Mouse (Mus musculus) embryonic facial prominence, embryonic 14.5 days (tissue): ENCODE results near the gene Sgms1. TPM values are rescaled to one million over a fixed set of nuclear protein-coding genes. Genes with fewer than 3 reads are reported as not detected.

Source experiments
- ATAC-seq: fragments of 200-750 bp; cut with Nextera tagmentation; 2 replicates; pipeline ENCODE4 v1.8.0; 2017; ENCODE audit warnings: low read depth, moderate number of reproducible peaks, moderate TSS enrichment
- DNase-seq: peaks from one replicate; pipeline ENCODE4 v3.0.0-alpha.2; 2015; ENCODE audit warnings: low spot score
- H3K27ac ChIP-seq: fragments of 300-500 bp; sonication (generic); replicated peaks from 2 replicates; pipeline ENCODE4 v1.5.1; 2014; ENCODE audit warnings: low read depth, mild to moderate bottlenecking, low read length, moderate library complexity
- H3K27me3 ChIP-seq: fragments of 300-500 bp; sonication (generic); replicated peaks from 2 replicates; pipeline ENCODE4 v1.6.1; 2014; ENCODE audit warnings: low read length; ENCODE audit not compliant: control insufficient read depth, insufficient read depth
- H3K36me3 ChIP-seq: fragments of 300-500 bp; sonication (generic); 2 replicates; pipeline ENCODE4 v1.6.1; 2014; ENCODE audit warnings: low read length, mixed read lengths; ENCODE audit not compliant: control insufficient read depth, insufficient read depth
- H3K4me1 ChIP-seq: fragments of 300-500 bp; sonication (generic); 2 replicates; pipeline ENCODE4 v1.6.1; 2014; ENCODE audit warnings: antibody characterized with exemption, low read length; ENCODE audit not compliant: control insufficient read depth, insufficient read depth
- H3K4me2 ChIP-seq: fragments of 300-500 bp; sonication (generic); 2 replicates; pipeline ENCODE4 v1.6.1; 2014; ENCODE audit warnings: low read depth, mild to moderate bottlenecking, low read length, moderate library complexity, mixed read lengths
- H3K4me3 ChIP-seq: fragments of 300-500 bp; sonication (generic); 2 replicates; pipeline ENCODE4 v1.5.1; 2014; ENCODE audit warnings: low read depth, mild to moderate bottlenecking, low read length
- H3K9ac ChIP-seq: fragments of 300-500 bp; sonication (generic); 2 replicates; pipeline ENCODE4 v1.6.1; 2014; ENCODE audit warnings: low read depth, mild to moderate bottlenecking, low read length, moderate library complexity, mixed read lengths
- H3K9me3 ChIP-seq: fragments of 300-500 bp; sonication (generic); 2 replicates; pipeline ENCODE4 v1.6.1; 2016; ENCODE audit warnings: low read length; ENCODE audit not compliant: control insufficient read depth
- WGBS: fragments of 180-500 bp; shearing (Covaris S2); extraction: QIAGEN DNeasy Blood & Tissue Kit; methylation state at CpG from one replicate; pipeline ENCODE4 v1.1.7; 2014; 5-methylcytosine and 5-hydroxymethylcytosine counted together
- polyA plus RNA-seq: library from polyadenylated mRNA; unstranded; fragments of >200 nt; fragmentation: Nextera tagmentation; extraction: Ambion mirVana; gene quantifications from 2 replicates; pipeline ENCODE4 v1.2.1, GENCODE M21; 2014

Gene Sgms1
- polyA plus RNA-seq, 1 experiment from 2014 or later = 29.7 TPM

DNA sequence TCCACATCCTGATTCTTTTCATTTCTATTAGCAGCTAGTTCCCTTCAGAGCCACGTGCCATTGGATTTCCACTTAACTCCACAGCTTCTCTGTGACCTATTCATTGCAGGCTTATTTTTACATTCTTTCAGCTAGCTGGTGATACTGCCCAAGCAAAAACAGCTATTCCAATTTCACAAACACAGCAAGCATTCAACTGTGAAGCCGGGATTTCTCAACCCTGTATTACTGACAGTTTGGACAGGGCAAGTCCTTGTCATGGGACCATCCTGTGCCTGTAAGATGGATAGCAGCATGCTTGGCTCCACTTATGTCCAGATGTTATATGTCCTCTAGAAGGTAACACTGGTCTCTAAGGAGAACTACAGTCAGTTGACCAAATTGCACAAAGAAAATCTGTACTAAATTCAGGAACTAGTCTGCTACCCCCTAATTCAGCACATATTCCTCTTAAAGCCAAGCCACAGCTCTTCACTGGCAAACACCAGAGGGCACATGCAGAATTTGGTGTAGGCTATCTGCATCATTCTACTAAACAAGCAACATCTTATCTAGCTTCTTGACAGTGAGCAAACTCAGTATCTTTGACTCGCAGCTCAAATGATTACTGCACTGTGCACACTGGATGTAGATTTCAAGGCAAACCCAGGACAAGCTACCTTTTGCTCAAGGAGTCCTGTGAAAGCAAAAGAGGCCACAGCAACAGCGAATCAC, 189.5 kb downstream of the Sgms1 start:
- H3K4me1 ChIP-seq = no peaks in the 10 kb centered on the region
- 85% methylated on average over 4 of the region's 4 CpGs for WGBS
- no peaks in the 10 kb centered on the region for H3K36me3 ChIP-seq
- no peak for DNase-seq
- H3K27me3 ChIP-seq = no peaks in the 10 kb centered on the region
- no peak overlapping the region for H3K9ac ChIP-seq
- no peak overlapping the region for H3K27ac ChIP-seq
- H3K4me3 ChIP-seq = no peak overlapping the region
- no peaks in the 10 kb centered on the region for H3K9me3 ChIP-seq
- no peak for ATAC-seq
- no peak overlapping the region for H3K4me2 ChIP-seq

DNA sequence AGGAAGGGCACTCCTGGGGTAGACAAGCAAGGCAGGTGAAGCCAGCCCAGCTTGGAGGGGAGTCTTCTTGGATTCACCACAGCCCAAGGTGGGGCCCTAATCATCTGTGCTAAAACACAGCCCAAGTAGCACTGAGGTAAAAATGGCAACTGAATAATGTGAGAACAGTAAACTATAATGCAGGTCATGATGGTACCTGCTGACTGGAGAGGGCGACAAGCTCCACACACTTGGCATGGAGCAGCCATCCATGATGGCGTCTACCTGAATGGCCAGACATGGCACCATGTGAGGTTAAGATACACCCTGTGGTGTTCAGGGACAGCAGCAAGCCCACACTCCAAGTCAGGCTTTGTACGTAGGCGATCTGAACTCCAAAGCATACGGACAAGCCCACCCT, 190.4 kb downstream of the Sgms1 start:
- Histone ChIP-seq H3K9ac (no peak overlapping the region), H3K36me3 (no peaks in the 10 kb centered on the region), H3K9me3 (no peaks in the 10 kb centered on the region), H3K4me2 (no peak overlapping the region), H3K4me1 (no peaks in the 10 kb centered on the region), H3K4me3 (no peak overlapping the region), H3K27ac (no peak overlapping the region), H3K27me3 (no peaks in the 10 kb centered on the region)
- WGBS = 94% methylated on average over 5 of the region's 5 CpGs
- ATAC-seq (no peak), DNase-seq (no peak)

DNA sequence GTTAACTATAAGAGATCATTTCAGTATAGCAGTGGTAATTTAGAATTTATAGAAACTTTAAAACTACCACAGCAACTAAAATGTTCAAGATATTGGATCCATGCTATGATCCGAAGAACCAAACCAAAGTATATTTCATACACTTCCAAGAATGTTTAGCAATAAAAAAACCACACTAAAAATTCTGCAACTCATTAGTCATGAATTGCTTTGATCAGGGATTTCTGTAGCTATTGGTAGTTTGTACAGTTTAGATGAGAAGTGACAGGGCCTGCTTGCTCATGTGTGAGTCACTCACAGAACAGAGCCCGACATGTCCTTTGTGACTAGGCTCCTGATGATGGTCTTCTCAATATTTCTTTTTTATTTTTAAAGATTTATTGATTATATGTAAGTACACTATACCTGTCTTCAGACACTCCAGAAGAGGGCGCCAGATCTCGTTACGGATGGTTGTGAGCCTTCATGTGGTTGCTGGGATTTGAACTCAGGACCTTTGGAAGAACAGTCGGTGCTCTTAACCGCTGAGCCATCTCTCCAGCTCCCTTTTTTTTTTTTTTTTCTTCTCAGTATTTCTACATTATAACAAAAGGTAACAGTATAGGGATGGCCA, 190.9 kb downstream of the Sgms1 start:
- ATAC-seq = no peak
- no peak for DNase-seq
- WGBS = 92% methylated on average over 7 of the region's 7 CpGs

DNA sequence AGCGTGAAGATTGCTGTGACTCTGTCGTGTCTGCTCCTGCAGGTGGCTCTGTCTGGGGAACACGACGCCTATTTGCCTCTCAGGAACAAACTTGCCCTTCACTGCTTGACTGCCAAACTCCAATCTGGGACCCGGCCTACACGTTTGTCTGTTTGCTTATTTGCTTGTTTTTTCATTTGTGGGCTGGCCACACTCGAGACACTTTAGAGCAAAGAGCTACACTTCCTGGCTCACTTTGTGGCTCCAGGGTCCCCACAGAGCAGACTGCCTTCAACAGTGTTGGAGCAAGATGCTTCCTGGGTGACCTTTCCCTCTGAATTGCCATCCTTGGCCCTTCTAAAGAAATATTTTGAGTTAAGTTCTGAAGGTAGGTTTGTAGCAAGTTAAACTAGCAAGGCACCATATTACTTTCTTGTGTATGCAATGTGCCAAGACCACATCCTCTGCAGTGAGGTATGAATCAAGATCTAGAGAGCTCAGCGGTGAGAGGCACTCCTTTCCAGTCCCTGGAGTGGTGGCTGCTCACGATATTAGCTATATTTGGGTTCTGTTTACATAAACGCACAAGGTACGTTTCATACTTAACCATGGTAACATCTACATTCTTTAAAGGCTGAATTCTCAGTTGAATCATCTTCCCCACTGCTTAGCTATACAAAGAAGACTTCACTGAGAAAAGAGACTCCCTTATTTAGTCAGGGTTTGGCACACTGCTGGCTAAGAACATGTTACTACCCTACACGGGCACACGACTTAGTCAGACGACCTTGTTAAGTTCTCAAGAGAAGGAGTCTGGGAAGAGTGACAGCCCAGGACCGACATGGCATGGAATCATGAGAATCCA, 192.3 kb downstream of the Sgms1 start:
- H3K4me2 ChIP-seq = no peak overlapping the region
- DNase-seq (no peak), ATAC-seq (no peak)
- H3K4me1 ChIP-seq = no peaks in the 10 kb centered on the region
- H3K36me3 ChIP-seq = no peaks in the 10 kb centered on the region
- no peaks in the 10 kb centered on the region for H3K9me3 ChIP-seq
- no peak overlapping the region for H3K4me3 ChIP-seq
- H3K27me3 ChIP-seq = no peaks in the 10 kb centered on the region
- no peak overlapping the region for H3K27ac ChIP-seq
- H3K9ac ChIP-seq = no peak overlapping the region
- WGBS = 66% methylated on average over 15 of the region's 15 CpGs

More for the DNA sequence above, 190.9 kb downstream of the Sgms1 start:
- H3K4me2 ChIP-seq = no peak overlapping the region
- H3K9ac ChIP-seq = no peak overlapping the region
- no peak overlapping the region for H3K4me3 ChIP-seq
- H3K9me3 ChIP-seq = no peaks in the 10 kb centered on the region
- H3K27ac ChIP-seq = no peak overlapping the region
- H3K27me3 ChIP-seq = no peaks in the 10 kb centered on the region
- no peaks in the 10 kb centered on the region for H3K36me3 ChIP-seq
- no peaks in the 10 kb centered on the region for H3K4me1 ChIP-seq

DNA sequence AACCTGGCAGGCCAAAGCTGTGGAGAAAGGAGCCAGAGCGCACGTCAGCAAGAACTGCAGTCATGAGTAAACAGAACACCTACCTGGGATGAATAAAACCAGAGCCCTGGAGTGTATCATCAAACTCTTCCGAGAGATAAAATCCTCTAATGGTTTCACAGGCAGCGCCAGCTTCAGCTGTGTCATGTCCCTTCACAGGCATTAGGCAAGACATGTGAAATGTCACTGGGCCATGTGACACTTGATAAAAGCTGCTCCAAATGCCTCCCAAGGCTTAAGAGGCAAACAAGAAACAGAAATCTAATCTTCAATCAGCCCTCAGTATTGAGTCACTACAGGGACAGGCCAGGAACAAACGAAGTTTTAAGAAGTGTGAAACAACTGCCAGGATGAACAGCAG, 193.3 kb downstream of the Sgms1 start:
- Histone ChIP-seq H3K4me3 (no peak overlapping the region), H3K9me3 (no peaks in the 10 kb centered on the region), H3K36me3 (no peaks in the 10 kb centered on the region), H3K27ac (no peak overlapping the region), H3K9ac (no peak overlapping the region), H3K4me2 (no peak overlapping the region), H3K4me1 (no peaks in the 10 kb centered on the region), H3K27me3 (no peaks in the 10 kb centered on the region)
- ATAC-seq (0 out of 2 replicates have a peak, but pooled peaks have one; percentile 33), DNase-seq (peak; percentile 42)
- WGBS = 57% methylated on average over 5 of the region's 5 CpGs

DNA sequence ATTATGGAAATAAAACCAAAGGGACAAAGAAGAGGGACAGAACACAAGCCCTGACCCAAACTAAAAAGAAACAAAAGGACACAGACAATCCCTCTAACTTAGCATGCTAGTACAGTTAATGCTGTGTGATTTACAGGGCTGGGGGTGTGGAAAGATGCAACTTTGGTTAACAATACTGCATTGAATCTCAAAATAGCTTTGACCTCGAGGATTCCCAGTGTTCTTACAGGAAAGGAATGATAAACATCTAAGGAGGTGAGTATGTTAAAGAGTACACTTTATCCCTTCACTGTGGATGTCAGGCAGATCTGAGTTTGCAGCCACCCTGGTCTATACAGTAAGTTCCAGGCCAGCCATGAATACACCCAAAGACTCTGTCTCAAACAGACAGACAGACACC, 194.7 kb downstream of the Sgms1 start:
- Histone ChIP-seq H3K4me1 (no peaks in the 10 kb centered on the region; the same call in 1 of the 2 replicates), H3K9ac (no peak overlapping the region), H3K4me3 (no peak overlapping the region), H3K27me3 (no peaks in the 10 kb centered on the region), H3K36me3 (no peaks in the 10 kb centered on the region), H3K9me3 (no peaks in the 10 kb centered on the region), H3K4me2 (no peak overlapping the region), H3K27ac (no peak overlapping the region)
- WGBS = 20% methylated on average over 1 of the region's 1 CpGs
- ATAC-seq (no peak), DNase-seq (no peak)

DNA sequence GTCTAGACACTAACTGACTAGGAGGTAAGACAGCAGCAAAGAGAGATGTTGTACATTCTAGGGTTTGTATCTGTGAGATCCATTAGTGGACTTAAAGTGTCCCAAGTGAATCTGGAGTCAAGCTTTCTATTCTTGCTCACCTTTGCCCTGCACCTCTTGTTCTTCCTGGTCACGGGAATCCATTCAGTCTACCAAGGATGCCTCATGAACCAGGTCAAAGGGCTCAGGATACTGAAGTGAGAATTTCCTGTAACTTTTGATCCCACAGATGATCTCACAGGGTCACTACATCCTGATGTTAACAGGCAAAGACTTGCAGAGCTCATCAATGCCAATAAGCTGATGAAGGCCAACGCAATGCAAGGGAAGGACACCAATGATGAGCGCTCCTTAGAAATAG, 195.4 kb downstream of the Sgms1 start:
- DNase-seq (no peak), ATAC-seq (no peak)
- H3K9ac ChIP-seq = no peak overlapping the region
- no peaks in the 10 kb centered on the region for H3K36me3 ChIP-seq
- H3K4me2 ChIP-seq = no peak overlapping the region
- no peaks in the 10 kb centered on the region for H3K9me3 ChIP-seq
- no peaks in the 10 kb centered on the region; the same call in 1 of the 2 replicates for H3K4me1 ChIP-seq
- H3K27me3 ChIP-seq = no peaks in the 10 kb centered on the region
- no peak overlapping the region for H3K27ac ChIP-seq
- WGBS = 91% methylated on average over 3 of the region's 3 CpGs
- no peak overlapping the region for H3K4me3 ChIP-seq

DNA sequence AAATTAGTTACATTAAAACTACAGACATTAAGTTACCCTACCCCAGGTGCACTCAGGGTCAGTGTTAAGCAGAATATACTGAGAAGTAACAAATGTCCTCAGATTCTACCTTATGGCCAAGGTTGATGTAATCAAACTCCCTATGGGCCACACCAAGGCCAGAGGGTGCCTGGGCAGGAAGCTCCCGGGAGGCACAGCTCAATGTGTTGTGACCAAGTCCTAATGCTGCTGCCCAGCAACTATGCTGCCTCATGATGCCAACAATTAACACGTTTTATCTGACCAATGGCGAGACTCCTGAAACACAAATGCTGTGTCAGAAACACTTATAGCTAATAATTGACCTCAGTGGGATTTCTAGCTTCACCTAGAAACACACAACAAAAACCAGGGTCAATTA, 197.9 kb downstream of the Sgms1 start:
- Histone ChIP-seq H3K9ac (no peak overlapping the region), H3K4me3 (no peak overlapping the region), H3K36me3 (no peaks in the 10 kb centered on the region), H3K4me1 (no peaks in the 10 kb centered on the region; the same call in 1 of the 2 replicates), H3K27me3 (no peaks in the 10 kb centered on the region), H3K27ac (no peak overlapping the region), H3K9me3 (no peaks in the 10 kb centered on the region), H3K4me2 (no peak overlapping the region)
- WGBS = 85% methylated on average over 3 of the region's 3 CpGs
- no peak for ATAC-seq
- no peak for DNase-seq
